Mouse (Mus musculus) embryonic fibroblast, embryonic 13.5 days (primary cell): ENCODE measurements at regions not wholly inside any gene's neighbourhood (a gene's known extent, or its start where the extent isn't known, plus 50 kb on each side); places are given as distances from the start of the nearest gene placed in this dataset.

Experiments
- CTCF ChIP-seq: IDR thresholded peaks from 2 replicates; pipeline ENCODE4 v1.5.1; 2011; ENCODE audit warnings: mild to moderate bottlenecking, control low read depth, low read length, moderate library complexity, borderline replicate concordance; ENCODE audit not compliant: insufficient read depth
- POLR2A ChIP-seq: IDR thresholded peaks from 2 replicates; pipeline ENCODE4 v1.6.1; 2011; ENCODE audit warnings: low read depth, mild to moderate bottlenecking, control low read depth, low read length, moderate library complexity

- TF ChIP-seq CTCF (no peak), POLR2A (no peak)
Observed at GRCm38 (mm10) chr12:93850944-93851520, 1841.0 kb upstream of the Flrt2 start.
